Mouse (Mus musculus): ENCODE data around the gene Lrrfip1.

Lrrfip1 gene

DNA sequence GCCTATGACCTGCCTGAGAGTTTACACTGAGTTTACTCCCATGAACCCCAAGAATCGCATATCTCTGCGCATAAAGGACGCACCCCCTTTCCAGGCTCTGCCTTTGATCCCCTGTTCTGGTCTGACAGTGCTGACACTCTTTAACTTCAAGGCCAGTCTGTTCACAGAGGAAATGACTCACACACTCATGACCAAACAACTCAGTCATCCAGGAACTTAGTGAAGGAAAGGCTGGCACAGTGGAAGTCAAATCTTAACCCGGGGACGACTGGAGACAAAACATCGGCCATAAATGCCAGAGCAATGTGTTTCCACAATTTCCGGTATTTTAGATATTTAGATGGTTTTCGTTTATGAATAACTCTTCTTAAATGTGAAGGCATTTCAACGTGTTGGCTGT is 25.4 kb downstream of the Lrrfip1 start:
- no peak for DNase-seq

DNA sequence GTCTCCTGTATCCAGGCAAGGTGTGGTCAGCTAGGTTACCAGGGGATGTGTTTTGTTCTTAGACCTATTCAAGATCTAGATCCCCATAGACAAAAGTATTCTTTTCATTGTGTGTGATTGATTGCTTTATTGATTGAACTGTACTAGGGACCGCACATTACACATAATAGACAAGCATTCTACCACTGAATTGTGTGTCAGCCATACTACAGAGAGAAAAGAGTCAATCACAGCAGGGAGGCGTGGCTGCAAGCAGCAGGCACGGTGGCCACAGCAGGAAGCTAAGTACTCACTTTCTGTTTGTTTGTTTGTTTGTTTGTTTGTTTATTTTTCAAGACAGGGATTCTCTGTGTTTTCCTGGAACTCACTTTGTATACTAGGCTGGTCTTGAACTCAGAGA is 25.9 kb downstream of the Lrrfip1 start:
- no peak for DNase-seq

DNA sequence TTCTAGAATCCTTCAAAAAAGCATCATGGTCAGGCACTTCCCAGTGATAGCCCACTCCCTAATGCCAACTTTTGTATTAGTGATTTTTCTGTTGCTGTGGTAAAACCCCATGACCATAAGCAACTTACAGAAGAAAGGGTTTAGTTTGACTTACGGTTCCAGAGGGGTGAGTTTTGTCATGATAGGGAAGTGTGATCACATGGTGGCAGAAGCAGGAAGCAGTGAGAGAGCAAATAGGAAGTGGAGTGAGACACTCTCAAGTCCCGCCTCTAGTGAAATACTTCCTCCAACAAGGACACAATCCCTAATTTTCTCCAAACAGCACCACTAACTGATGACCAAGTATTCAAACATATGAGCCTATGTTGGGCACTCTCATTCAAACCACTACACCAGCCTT is 28.4 kb downstream of the Lrrfip1 start:
- DNase-seq: no peak

DNA sequence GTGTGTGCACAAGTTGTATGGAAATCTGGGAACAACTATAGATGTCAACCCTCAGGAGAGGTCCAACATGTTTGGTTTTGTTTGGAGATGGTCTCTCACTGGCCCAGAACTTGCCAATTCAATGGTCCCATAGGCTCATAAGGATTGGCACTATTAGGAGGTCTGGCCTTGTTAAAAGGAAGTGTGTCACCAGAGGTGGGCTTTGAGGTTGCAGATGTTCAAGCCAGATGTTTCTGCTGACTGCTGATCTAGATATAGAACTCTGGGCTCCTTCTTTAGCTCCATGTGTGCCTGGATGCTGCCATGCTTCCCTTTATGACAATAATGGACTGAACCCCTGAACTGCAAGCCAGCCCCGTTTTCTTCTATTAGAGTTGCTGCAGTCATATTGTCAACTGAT is 31.8 kb downstream of the Lrrfip1 start:
- DNase-seq: no peak

DNA sequence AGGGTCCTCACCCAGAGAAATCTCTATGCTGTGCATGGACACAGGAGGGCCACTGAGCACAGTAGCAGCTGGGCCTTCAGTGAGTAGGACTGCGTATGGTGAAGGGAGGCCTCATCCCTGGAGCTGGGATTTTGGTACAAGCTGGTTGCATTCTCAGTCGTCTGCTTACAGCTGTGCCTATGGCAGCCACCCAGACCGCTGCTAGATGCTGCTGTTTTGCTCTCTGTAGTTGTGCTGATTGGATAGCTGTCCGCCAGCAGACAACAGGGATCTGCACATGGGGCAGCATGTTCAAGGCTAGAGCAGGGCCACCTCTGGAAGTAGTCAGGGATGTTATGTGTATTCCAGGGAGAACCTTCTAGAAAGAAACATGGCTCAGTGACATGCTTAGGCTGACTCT is 33.0 kb downstream of the Lrrfip1 start:
- no peak for DNase-seq

DNA sequence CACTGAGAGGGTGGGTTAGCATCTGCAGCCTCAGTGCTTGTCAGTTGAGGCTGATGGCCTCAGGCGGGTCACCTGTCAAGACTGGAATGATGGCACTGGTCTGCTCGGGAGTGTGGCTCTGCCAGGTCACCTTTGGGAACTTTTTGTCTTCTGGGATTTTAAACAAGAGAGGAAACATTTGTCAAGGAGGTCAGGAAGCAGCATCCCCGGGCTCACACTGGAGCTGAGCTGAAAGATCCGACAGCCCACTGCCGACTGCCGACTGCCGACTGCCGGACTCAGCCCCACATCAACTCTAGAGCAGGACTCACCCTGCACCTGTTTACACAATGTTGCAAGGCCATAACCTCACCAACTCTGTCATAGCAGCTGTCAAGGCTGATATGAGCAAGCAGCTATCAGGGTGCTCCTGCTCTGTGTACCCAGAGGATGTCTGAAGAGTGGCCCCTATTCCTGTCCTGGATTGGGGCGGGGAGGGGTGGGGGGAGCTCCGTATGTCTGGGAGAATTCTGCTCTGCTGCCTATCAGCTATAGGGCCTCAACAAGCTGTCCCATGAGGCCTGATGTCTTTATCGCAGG is 33.9 kb downstream of the Lrrfip1 start:
- DNase-seq: no peak

DNA sequence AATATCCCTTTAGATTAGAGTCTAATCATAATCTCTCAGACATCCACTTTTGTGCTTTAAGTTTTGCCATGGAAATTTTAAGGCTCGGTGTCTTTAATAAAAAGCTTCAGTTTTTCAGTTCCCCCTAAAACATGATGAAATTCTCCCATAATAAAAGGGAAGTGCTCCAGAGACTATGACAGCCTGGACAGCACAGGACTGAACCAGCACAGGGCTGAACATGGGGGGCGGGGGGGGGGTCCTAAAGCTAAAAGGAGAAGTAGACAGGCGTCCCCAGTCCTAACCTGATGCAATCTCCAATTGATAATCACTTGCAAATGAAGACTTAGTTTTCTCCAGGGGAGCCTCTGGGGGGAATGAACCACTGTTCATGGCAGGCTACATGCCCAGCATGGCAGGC is 36.0 kb downstream of the Lrrfip1 start:
- DNase-seq: no peak

DNA sequence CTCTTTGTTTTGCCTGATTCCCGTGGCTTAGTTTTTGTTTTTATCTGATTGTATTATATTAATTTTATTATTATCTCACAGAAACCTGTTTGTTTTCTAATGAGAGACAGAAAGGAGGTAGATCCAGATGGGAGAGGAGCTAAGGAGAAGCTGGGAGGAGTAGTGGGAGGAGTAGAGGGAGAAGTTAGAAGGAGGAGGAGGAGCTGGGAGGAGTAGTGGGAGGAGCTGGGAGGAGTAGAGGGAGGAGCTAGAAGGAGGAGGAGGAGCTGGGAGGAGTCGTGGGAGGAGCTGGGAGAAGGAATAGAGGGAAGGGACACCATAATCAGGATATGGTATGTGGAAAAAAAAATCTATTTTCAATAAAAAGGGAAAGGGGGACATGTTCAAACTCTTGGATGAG is 36.7 kb downstream of the Lrrfip1 start:
- no peak for DNase-seq

DNA sequence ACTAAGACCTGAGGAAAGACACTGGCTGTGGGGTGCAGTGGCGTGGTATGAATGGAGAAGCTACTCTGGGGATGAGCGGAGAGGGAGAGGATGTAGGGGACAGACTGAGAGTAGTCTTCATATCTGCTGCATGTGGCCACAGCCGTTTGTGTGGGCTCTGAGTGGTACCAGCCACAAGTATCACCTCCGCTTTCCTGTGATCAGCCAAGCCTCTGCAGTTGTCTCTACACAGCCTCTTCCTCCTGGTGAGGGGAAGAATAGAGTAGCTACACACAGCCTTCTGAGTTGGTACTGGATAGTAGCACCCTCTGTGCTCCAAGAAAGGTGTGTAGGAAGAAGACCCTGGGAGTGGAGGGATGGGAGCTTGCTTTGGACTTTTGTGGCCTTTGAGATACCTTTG is 38.7 kb downstream of the Lrrfip1 start:
- no peak for DNase-seq

DNA sequence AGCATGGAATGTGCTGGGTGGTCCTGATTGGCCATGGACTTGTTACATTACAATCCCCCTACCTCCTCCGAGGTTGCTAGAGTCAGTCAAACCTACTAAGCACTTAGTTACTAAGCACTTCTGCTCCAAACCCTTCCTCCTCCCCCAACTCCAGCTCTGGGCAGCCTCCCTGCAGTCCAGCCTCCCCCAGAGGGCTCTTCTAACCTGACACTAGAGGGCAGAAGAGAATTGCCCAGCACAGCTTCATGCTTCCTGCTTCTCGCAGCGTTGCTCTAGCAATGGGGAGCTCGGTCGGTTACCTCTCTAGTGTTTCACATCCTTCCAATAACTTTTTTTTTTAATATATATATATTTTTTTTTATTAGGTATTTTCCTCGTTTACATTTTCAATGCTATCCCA is 39.5 kb downstream of the Lrrfip1 start:
- no peak for DNase-seq

DNA sequence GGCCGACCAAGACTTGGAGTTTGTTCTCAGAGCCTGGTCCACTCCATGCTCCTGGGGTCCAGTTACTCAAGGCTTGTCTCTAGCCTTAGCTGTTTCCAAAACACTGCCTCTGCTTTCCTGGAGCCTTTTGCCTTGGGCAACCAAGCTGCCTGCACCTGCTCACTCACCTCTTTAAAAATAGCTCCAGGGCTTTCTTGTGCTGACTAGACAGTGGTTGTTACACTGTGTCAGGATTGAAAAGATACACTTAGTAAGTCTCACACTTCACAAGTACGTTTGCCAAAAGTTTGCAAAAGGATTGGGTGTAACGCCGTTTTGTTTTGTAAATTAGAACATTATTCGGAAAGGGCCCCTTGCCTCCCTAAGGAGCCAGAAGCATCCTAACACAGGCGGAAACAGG is 40.0 kb downstream of the Lrrfip1 start:
- no peak for DNase-seq

DNA sequence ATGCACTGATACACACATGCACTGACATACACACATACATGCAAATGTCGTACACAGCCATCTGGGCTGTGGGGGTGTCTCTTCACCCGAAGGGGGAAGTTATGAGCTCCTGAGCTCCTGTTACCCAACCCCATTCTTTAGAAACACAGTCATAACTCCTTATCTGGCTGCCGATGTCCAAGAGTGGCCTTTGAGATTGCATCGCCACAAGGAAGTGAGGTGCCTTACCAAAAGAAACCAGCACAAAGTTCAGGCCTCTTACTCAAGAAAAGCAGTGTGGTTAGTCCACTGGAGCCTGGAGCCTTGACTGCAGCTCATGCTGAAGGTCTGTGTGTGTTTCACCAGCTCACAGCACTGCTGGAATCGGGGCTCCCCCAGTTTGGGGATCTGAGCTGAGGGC is 43.1 kb downstream of the Lrrfip1 start:
- DNase-seq: no peak

DNA sequence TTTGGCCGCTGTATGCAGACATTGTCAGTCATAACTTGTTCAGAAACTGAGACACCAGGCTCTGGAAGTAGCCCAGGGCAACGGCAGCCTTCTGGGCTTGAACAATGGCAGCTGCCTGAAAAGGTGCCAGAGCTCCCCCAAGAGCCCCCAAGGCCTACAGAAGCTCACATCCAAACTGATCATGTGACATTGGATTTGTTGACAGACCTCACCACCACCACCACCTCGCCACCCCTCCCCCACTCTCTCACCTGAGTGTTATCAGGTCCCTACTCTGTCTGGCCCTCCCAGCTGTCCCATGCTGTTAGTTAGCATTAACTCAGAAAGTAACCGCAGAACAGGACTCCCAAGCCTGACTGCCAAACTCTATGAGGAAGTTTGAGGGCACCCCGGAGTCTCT is 44.7 kb downstream of the Lrrfip1 start:
- peak in 1 of 2 experiments; percentile 39 for DNase-seq

DNA sequence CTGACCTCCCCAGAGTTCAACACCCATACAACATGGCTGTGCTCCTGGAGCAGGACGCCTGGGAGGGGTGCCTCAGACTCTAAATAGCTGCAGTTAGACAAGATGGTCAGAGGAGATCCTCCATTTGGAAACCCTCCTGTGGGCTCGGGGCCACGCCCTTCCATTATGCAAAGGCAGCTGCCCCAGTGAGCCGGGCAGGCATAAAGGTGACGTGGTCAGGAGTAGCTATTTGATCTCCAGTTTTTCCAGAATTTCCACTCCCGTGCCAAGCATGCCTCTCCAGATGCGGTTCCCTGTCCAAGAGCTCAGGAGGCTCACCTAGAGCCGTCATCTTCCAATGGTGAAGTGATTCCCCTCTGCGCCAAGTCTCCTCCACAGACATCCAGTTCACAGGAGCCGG is 45.6 kb downstream of the Lrrfip1 start:
- no peak for DNase-seq

DNA sequence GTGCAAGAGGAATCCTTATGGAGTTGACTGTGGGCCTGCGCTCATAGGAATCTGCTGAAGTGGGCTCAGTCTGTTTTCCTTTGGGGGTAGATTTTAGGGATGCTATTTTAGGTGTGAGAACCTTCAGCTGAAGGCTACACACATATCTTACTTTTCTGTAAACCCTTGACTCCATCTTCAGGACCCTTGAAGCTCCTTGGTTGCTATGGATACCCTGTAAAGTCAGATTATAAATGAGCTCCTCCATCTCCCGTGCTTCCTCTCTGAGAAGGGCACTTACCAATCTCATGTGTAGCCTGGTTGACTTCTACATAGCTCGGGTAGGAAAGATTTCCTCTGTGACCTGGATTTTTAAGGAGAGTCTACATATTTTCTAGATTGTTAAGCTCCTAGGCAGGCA is 46.1 kb downstream of the Lrrfip1 start:
- DNase-seq: no peak

DNA sequence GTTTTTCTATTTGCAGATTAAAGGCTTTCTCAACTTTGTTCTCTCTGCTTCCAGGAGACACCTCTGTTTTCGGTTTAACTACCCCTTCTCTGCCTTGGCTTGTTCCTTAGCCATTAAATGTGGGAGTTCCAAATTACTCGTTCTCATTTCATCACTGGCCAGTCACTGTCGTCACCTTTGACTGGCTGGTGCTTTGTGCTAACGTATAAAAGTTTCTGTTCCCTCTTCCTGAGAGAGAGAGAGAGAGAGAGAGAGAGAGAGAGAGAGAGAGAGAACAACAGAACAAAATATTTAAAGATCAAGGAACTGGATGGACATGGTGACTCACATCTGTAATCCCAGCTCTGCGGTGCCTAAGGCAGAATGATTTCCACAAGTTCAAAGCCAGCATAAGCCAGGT is 47.7 kb downstream of the Lrrfip1 start:
- no peak for DNase-seq

DNA sequence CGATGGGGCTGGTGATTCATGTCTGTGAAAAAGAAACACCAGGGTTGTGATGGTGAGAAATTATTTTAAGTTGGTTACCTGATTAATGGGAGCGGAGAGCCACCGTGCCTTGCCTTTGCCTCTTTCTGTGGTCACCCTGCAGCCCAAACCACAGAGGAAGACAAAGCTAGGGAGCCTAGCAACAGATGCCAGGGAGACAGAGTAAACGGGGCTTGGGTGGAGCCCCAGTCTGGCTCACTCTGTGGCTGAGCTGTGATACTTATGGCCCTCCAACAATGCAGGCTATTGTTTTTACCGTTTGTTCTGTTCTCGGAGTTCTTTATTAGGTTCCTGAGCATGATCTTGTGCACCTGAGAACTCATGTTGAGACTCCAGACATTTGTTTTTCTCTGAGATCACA is 50.8 kb downstream of the Lrrfip1 start:
- DNase-seq: no peak

DNA sequence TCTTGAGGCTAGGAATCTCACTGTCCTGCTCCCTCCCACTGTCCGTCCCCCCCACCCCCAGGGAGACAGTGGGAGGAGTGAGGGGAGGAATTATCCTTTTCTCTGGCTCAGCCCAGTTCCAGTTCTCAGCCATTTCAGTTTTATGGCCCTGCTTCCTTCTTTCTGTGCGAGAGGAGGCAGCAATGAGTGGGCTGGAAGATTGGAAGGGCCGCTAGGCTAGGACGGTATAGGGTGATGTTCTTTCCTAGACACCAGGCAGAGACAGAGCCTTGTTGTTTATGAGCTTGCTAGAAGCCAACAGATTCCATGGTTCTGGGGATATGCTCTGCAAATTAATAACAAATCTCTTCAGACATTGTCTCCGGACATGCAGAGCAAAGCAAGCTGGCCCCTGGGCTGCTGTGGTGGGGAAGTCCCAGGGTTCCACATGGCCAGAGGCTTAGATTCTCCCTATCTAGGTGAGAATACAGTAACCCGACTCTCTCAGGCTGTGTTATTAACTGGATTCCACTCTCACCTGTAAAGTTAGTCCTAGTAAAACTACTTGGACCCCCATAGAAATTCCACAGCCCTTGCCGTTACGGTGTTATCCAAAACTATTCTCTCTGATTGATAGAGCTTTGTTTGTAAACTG is 53.0 kb downstream of the Lrrfip1 start:
- DNase-seq: no peak

DNA sequence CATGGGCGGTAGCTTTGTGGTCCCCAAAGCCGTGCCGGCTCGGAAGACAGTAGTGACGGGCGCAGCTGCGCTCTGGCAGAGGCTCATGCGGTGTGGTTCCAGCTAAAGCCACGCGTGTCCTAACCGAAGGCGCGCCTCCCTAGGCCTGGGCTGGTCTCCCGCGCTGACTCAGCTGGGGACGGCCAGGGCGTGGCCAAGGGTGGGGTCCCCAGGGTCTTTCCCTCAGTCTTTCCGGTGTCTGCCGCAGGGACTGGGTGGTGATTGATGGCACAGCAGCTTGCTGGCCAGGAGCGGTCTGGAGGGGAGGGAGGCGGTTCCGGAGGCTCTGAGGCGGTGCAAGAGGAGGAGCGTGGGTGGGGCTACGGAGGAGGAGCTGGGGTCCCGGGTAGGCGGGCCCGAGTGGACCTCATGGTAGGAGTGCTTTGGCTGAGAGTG is 54.2 kb downstream of the Lrrfip1 start:
- DNase-seq: peak; percentile 59 to 60

DNA sequence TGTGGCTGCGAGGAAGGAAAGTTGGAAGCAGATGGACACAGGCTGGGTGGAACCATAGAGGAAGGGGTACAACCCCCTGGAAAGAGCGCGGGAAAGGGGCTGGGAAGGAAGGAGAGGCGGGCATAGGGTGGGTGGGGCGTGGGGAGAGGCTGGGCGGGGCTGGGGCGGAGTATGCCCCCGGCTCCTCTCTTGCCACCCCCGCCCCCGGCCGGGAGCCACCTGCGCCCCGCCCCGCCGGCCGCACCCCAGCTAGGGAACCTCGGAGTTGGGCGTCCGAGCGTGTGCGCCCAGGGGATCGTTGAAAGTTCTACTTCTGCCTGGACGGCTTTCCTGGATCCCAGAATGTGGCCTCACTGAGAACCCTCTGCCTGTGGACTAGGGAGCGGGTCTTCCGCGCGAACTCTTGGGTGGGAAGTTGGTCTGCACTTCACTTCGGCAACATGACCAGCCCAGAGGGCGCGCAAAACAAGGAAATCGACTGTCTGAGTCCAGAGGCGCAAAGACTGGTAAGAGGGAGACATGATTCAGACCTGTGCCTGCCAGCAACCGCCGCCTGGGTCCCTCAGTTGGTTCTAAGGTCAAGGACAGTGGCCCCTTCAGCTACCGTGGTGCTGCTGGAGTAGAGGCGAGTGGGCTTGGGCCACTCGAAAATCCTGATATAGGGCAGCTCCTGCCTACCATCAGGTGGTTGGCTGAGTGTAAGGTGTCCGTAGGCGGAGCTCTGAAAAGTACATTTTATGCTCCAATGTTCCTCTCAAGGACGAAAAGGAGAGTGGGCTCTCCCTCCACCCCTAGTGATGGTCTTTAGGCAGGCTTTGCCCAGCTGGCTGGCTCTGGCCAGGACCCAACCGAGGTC is 54.9 kb downstream of the Lrrfip1 start:
- no peak for DNase-seq

DNA sequence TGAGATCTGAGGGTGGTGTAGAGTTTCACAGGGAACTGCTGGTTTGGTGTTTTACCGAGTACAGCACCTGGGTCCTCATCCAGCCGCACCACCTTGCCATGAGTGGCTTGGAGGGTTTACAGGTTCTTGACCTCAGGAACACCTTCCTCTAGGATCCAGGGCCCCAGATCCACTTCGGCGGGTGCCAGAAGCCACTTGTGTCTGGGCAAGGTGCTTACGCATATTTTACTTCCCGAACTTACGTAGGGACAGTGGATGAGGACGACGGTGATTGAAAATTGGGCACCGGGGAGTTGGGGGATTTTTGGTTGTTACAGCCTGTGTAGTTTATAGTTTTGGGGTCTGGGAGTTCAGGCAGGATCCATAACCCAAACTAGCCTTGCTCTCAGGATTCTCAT is 55.5 kb downstream of the Lrrfip1 start:
- DNase-seq: no peak

DNA sequence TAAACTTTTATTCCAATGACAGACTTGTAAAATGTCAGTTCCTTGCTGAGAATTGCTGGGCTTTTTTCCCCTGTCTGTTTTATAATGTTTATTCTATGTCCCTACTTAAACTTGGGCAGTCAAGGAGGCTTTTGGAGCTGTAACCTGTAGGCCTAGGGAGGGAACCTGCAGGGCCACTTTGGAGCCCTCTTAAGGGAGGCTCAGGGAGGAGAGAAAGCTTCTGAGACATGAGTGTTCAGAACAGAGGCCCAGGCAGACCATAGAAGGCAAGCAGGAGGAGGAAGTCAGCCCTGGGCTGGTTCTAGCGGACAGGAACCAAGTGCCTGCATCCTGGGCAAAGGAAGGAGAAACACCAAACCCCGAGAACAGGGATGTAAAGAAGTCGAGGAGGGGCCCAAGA is 56.3 kb downstream of the Lrrfip1 start:
- DNase-seq: no peak

DNA sequence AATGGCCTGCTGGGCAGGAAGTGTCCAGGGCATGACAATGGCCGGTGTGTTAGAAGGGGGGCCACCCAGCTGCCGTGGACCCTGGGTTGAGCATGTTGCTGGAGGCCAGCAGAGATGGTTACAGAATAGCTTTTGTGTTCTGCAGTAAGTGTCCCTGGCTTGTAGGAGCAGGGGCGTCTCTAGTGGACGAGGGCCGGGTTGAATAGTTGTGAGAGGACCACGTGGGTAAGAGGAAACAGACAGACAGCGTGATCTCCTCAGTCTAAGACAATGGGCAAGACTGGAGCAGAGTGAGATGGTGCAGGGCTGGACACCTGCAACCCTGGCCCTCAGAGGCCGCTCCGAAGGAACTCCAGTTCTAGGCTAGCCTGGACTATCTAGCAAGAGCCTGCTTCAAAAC is 57.2 kb downstream of the Lrrfip1 start:
- no peak for DNase-seq

DNA sequence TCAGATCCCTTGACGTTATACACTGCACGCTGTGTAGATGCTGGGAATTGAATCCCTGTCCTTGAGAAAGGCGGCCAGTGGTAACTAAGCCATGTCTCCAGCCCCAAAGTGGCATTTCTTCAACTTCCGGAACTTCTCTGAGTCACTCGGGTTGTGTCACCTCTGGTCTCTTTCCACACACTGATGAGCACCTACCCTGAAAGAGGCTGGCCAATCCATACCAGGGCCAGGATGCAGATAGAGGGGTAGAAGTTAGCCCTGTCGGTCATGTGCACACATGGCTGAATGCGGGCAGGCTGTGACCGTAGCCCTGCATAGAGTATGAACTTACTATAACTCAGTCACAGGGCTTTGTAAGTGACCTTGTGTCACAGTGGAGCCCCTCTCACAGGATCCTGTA is 57.9 kb downstream of the Lrrfip1 start:
- DNase-seq: no peak

All from cerebellum, postnatal 14 days (tissue).